ENCODE assay signal across 24 mouse cellular contexts in genomic region chr16:35653951-35654350, GRCm38 (mm10).
"Had no signal": no experiment of that assay in that cellular context is flagged by ENCODE, and none has a peak within 500 bp of the region (broad histone marks: within the 10 kb centered on the region; RNA-seq: fewer than 3 reads in every experiment).

No protein-coding gene starts in this region.

- H3K4me2 ChIP-seq: embryonic facial prominence, embryonic 12.5 days; embryonic facial prominence, embryonic 13.5 days; embryonic facial prominence, embryonic 15.5 days; forebrain, embryonic 12.5 days; forebrain, embryonic 13.5 days had no signal

- H3K9me3 ChIP-seq: embryonic facial prominence, embryonic 10.5 days; embryonic facial prominence, embryonic 12.5 days; embryonic facial prominence, embryonic 13.5 days; embryonic facial prominence, embryonic 15.5 days; forebrain, embryonic 10.5 days; forebrain, embryonic 12.5 days; forebrain, embryonic 13.5 days; heart, embryonic 10.5 days had no signal

- H3K36me3 ChIP-seq: embryonic facial prominence, embryonic 12.5 days; embryonic facial prominence, embryonic 13.5 days; embryonic facial prominence, embryonic 15.5 days; heart, embryonic 10.5 days had no signal

- DNase-seq: cerebellum, adult 8-10 months; cerebellum, adult 9-10 months; cerebellum, postnatal 10 days; cerebellum, postnatal 14 days; cerebellum, postnatal 25 days; cerebellum, postnatal 36 days; forebrain, postnatal 0 days; gastrocnemius, adult 2 months; gastrocnemius, postnatal 10 days; gastrocnemius, postnatal 14 days; gastrocnemius, postnatal 25 days; gastrocnemius, postnatal 36 days; heart, adult 18-20 months; heart, adult 2 months had no signal

- ATAC-seq: forebrain, embryonic 13.5 days; forebrain, embryonic 16.5 days; forebrain, postnatal 0 days had no signal

- H3K27ac ChIP-seq: embryonic facial prominence, embryonic 10.5 days; embryonic facial prominence, embryonic 12.5 days; embryonic facial prominence, embryonic 13.5 days; embryonic facial prominence, embryonic 15.5 days; forebrain, embryonic 10.5 days; forebrain, embryonic 12.5 days; forebrain, embryonic 13.5 days; gastrocnemius, adult 2 months; heart, adult 2 months; heart, embryonic 10.5 days had no signal

- H3K9ac ChIP-seq: embryonic facial prominence, embryonic 12.5 days; embryonic facial prominence, embryonic 13.5 days; embryonic facial prominence, embryonic 15.5 days; forebrain, embryonic 12.5 days; forebrain, embryonic 13.5 days; forebrain, postnatal 0 days had no signal

- H3K4me1 ChIP-seq: embryonic facial prominence, embryonic 10.5 days; embryonic facial prominence, embryonic 12.5 days; embryonic facial prominence, embryonic 13.5 days; embryonic facial prominence, embryonic 15.5 days; forebrain, embryonic 10.5 days; forebrain, embryonic 12.5 days; heart, embryonic 10.5 days had no signal

- H3K4me3 ChIP-seq: embryonic facial prominence, embryonic 10.5 days; embryonic facial prominence, embryonic 12.5 days; embryonic facial prominence, embryonic 13.5 days; embryonic facial prominence, embryonic 15.5 days; erythroblast, embryonic 14.5 days; forebrain, embryonic 10.5 days; forebrain, embryonic 12.5 days; forebrain, embryonic 13.5 days; gastrocnemius, adult 2 months; heart, adult 2 months; heart, embryonic 10.5 days had no signal
